Mouse (Mus musculus) embryo, embryonic 11 days (tissue): ENCODE measurements around the gene Ift140.

ENCODE experiments used
- DNase-seq: peaks from one replicate; pipeline ENCODE4 v3.0.0-alpha.2; 2015

Ift140 gene

GRCm38 (mm10) chr17:25015655-25016291 is at the start of gene Ift140, which contains the start of gene Cramp1l:
Gene Ift140, plus strand, starts transcription at chr17:25016085.
Gene Cramp1l, minus strand, starts transcription at chr17:25015788.
- peak; percentile 100 for DNase-seq

GRCm38 (mm10) chr17:24987221-24987620 is 28.7 kb upstream of the Ift140 start:
- no peak for DNase-seq

GRCm38 (mm10) chr17:24994721-24995120 is 21.2 kb upstream of the Ift140 start:
- DNase-seq: no peak

GRCm38 (mm10) chr17:25005102-25005501 is 10.8 kb upstream of the Ift140 start:
- no peak for DNase-seq

- no peak for DNase-seq
Measured at GRCm38 (mm10) chr17:25007480-25007879, 8.4 kb upstream of the Ift140 start.

GRCm38 (mm10) chr17:25013606-25014501 is 2.0 kb upstream of the Ift140 start:
- DNase-seq: peak; percentile 56

GRCm38 (mm10) chr17:25014841-25015570 is 879 bp upstream of the Ift140 start:
- peak; percentile 63 for DNase-seq

- DNase-seq: peak; percentile 86
Measured at GRCm38 (mm10) chr17:25016292-25017132, 627 bp downstream of the Ift140 start.

GRCm38 (mm10) chr17:25036183-25036582 is 20.3 kb downstream of the Ift140 start:
- DNase-seq: peak; percentile 9

GRCm38 (mm10) chr17:25044879-25045278 is 29.0 kb downstream of the Ift140 start:
- no peak for DNase-seq

GRCm38 (mm10) chr17:25045281-25045680 is 29.4 kb downstream of the Ift140 start:
- no peak for DNase-seq

- no peak for DNase-seq
Measured at GRCm38 (mm10) chr17:25047143-25047542, 31.3 kb downstream of the Ift140 start.

GRCm38 (mm10) chr17:25053274-25053673 is 37.4 kb downstream of the Ift140 start:
- DNase-seq: no peak

- no peak for DNase-seq
Measured at GRCm38 (mm10) chr17:25057041-25057440, 41.2 kb downstream of the Ift140 start.

- no peak for DNase-seq
Measured at GRCm38 (mm10) chr17:25063261-25063660, 47.4 kb downstream of the Ift140 start.

GRCm38 (mm10) chr17:25063872-25064271 is 48.0 kb downstream of the Ift140 start:
- no peak for DNase-seq

- no peak for DNase-seq
Measured at GRCm38 (mm10) chr17:25064351-25064750, 48.5 kb downstream of the Ift140 start.

- DNase-seq: no peak
Measured at GRCm38 (mm10) chr17:25065189-25065588, 49.3 kb downstream of the Ift140 start.

- no peak for DNase-seq
Measured at GRCm38 (mm10) chr17:25066595-25066994, 50.7 kb downstream of the Ift140 start.

- no peak for DNase-seq
Measured at GRCm38 (mm10) chr17:25067442-25067851, 51.6 kb downstream of the Ift140 start.

- no peak for DNase-seq
Measured at GRCm38 (mm10) chr17:25068690-25069089, 52.8 kb downstream of the Ift140 start.

- no peak for DNase-seq
Measured at GRCm38 (mm10) chr17:25076906-25077305, 61.0 kb downstream of the Ift140 start.
